Mouse (Mus musculus): ENCODE data around the gene Rph3al. TPM values are rescaled to one million over a fixed set of nuclear protein-coding genes. Genes with fewer than 3 reads are reported as not detected.

Gene Rph3al
- total and polyA plus RNA-seq, 3 experiments, result not detected

- no peak for TF ChIP-seq CTCF (IDR thresholded peaks at IDR 0.05; ENCODE audit: low read depth, low read length)
- no peak for TF ChIP-seq GATA2 (IDR thresholded peaks at IDR 0.05; ENCODE audit: borderline replicate concordance, low read depth, low read length)
- no peak for TF ChIP-seq GATA1 (IDR thresholded peaks at IDR 0.05; ENCODE audit: borderline replicate concordance, low read length)
- TF ChIP-seq POLR2AphosphoS5 (IDR thresholded peaks at IDR 0.05; ENCODE audit: insufficient replicate concordance, low read depth, low read length), result no peak
- Histone ChIP-seq H3K4me3 (ENCODE audit: low read depth, low read length) (no peak overlapping the region), H3K9me3 (replicated peaks) (peaks cover 5% of the 10 kb centered on the region), H3K36me3 (replicated peaks) (no peaks in the 10 kb centered on the region), H3K27me3 (ENCODE audit: insufficient read depth, low read length) (peaks cover 21% of the 10 kb centered on the region), H3K4me1 (ENCODE audit: insufficient read depth, low read depth, low read length) (no peaks in the 10 kb centered on the region)
- DNase-seq (ENCODE audit: low spot score) (no peak), ATAC-seq (ENCODE audit: extremely low read depth, insufficient number of reproducible peaks, low FRiP score, poor library complexity, severe bottlenecking) (no peak)
Observed at GRCm38 (mm10) chr11:75899676-75900075, 38.6 kb downstream of the Rph3al start.

GRCm38 (mm10) chr11:75898532-75898931 is 39.7 kb downstream of the Rph3al start:
- Histone ChIP-seq H3K4me1 (ENCODE audit: insufficient read depth, low read depth, low read length) (no peaks in the 10 kb centered on the region), H3K4me3 (ENCODE audit: low read depth, low read length) (no peak overlapping the region), H3K9me3 (replicated peaks) (peaks cover 3% of the 10 kb centered on the region), H3K27me3 (ENCODE audit: insufficient read depth, low read length) (peaks cover 27% of the 10 kb centered on the region), H3K36me3 (replicated peaks) (no peaks in the 10 kb centered on the region)
- TF ChIP-seq POLR2AphosphoS5 (IDR thresholded peaks at IDR 0.05; ENCODE audit: insufficient replicate concordance, low read depth, low read length) (no peak), CTCF (IDR thresholded peaks at IDR 0.05; ENCODE audit: low read depth, low read length) (no peak), TAL1 (conservative IDR thresholded peaks at IDR 0.05; ENCODE audit: low read depth, low read length) (no peak), GATA1 (IDR thresholded peaks at IDR 0.05; ENCODE audit: borderline replicate concordance, low read length) (no peak), GATA2 (IDR thresholded peaks at IDR 0.05; ENCODE audit: borderline replicate concordance, low read depth, low read length) (no peak)
- no peak for DNase-seq (ENCODE audit: low spot score)
- no peak for ATAC-seq (ENCODE audit: extremely low read depth, insufficient number of reproducible peaks, low FRiP score, poor library complexity, severe bottlenecking)

- no peaks in the 10 kb centered on the region for H3K9me3 ChIP-seq (replicated peaks)
- no peaks in the 10 kb centered on the region for H3K4me1 ChIP-seq (ENCODE audit: insufficient read depth, low read depth, low read length)
- H3K4me3 ChIP-seq (ENCODE audit: low read depth, low read length), result no peak overlapping the region
- H3K36me3 ChIP-seq (replicated peaks), result no peaks in the 10 kb centered on the region
- DNase-seq (ENCODE audit: low spot score) (no peak), ATAC-seq (ENCODE audit: extremely low read depth, insufficient number of reproducible peaks, low FRiP score, poor library complexity, severe bottlenecking) (no peak)
- TF ChIP-seq TAL1 (conservative IDR thresholded peaks at IDR 0.05; ENCODE audit: low read depth, low read length) (no peak), CTCF (IDR thresholded peaks at IDR 0.05; ENCODE audit: low read depth, low read length) (no peak)
- H3K27me3 ChIP-seq (ENCODE audit: insufficient read depth, low read length), result peaks cover 48% of the 10 kb centered on the region
Observed at GRCm38 (mm10) chr11:75894791-75895420, 43.3 kb downstream of the Rph3al start.

- Histone ChIP-seq H3K4me1 (ENCODE audit: insufficient read depth, low read depth, low read length) (no peaks in the 10 kb centered on the region), H3K36me3 (replicated peaks) (no peaks in the 10 kb centered on the region), H3K27me3 (ENCODE audit: insufficient read depth, low read length) (peaks cover 52% of the 10 kb centered on the region), H3K9me3 (replicated peaks) (no peaks in the 10 kb centered on the region), H3K4me3 (ENCODE audit: low read depth, low read length) (no peak overlapping the region)
- ATAC-seq (ENCODE audit: extremely low read depth, insufficient number of reproducible peaks, low FRiP score, poor library complexity, severe bottlenecking), result no peak
- DNase-seq (ENCODE audit: low spot score), result no peak
- TF ChIP-seq CTCF (IDR thresholded peaks at IDR 0.05; ENCODE audit: low read depth, low read length), result no peak
- no peak for TF ChIP-seq GATA2 (IDR thresholded peaks at IDR 0.05; ENCODE audit: borderline replicate concordance, low read depth, low read length)
- TF ChIP-seq POLR2AphosphoS5 (IDR thresholded peaks at IDR 0.05; ENCODE audit: insufficient replicate concordance, low read depth, low read length), result no peak
- no peak for TF ChIP-seq TAL1 (conservative IDR thresholded peaks at IDR 0.05; ENCODE audit: low read depth, low read length)
- no peak for TF ChIP-seq GATA1 (IDR thresholded peaks at IDR 0.05; ENCODE audit: borderline replicate concordance, low read length)
Observed at GRCm38 (mm10) chr11:75893956-75894355, 44.3 kb downstream of the Rph3al start.

GRCm38 (mm10) chr11:75887349-75887748 is 50.9 kb downstream of the Rph3al start:
- ATAC-seq (ENCODE audit: extremely low read depth, insufficient number of reproducible peaks, low FRiP score, poor library complexity, severe bottlenecking) (no peak), DNase-seq (ENCODE audit: low spot score) (no peak)

GRCm38 (mm10) chr11:75881234-75881633 is 57.0 kb downstream of the Rph3al start:
- Histone ChIP-seq H3K36me3 (replicated peaks) (no peaks in the 10 kb centered on the region), H3K4me3 (ENCODE audit: low read depth, low read length) (no peak overlapping the region), H3K4me1 (ENCODE audit: insufficient read depth, low read depth, low read length) (no peaks in the 10 kb centered on the region), H3K9me3 (replicated peaks) (no peaks in the 10 kb centered on the region), H3K27me3 (ENCODE audit: insufficient read depth, low read length) (peaks cover 15% of the 10 kb centered on the region)
- TF ChIP-seq TAL1 (conservative IDR thresholded peaks at IDR 0.05; ENCODE audit: low read depth, low read length) (no peak), GATA2 (IDR thresholded peaks at IDR 0.05; ENCODE audit: borderline replicate concordance, low read depth, low read length) (no peak), POLR2AphosphoS5 (IDR thresholded peaks at IDR 0.05; ENCODE audit: insufficient replicate concordance, low read depth, low read length) (no peak), GATA1 (IDR thresholded peaks at IDR 0.05; ENCODE audit: borderline replicate concordance, low read length) (no peak), CTCF (IDR thresholded peaks at IDR 0.05; ENCODE audit: low read depth, low read length) (no peak)
- DNase-seq (ENCODE audit: low spot score) (no peak), ATAC-seq (ENCODE audit: extremely low read depth, insufficient number of reproducible peaks, low FRiP score, poor library complexity, severe bottlenecking) (no peak)

More at GRCm38 (mm10) chr11:75887349-75887748, 50.9 kb downstream of the Rph3al start:
- H3K36me3 ChIP-seq (replicated peaks), result no peaks in the 10 kb centered on the region
- no peak overlapping the region for H3K4me3 ChIP-seq (ENCODE audit: low read depth, low read length)
- H3K27me3 ChIP-seq (ENCODE audit: insufficient read depth, low read length), result peaks cover 33% of the 10 kb centered on the region
- H3K4me1 ChIP-seq (ENCODE audit: insufficient read depth, low read depth, low read length), result no peaks in the 10 kb centered on the region
- TF ChIP-seq TAL1 (conservative IDR thresholded peaks at IDR 0.05; ENCODE audit: low read depth, low read length), result no peak
- no peak for TF ChIP-seq GATA2 (IDR thresholded peaks at IDR 0.05; ENCODE audit: borderline replicate concordance, low read depth, low read length)
- H3K9me3 ChIP-seq (replicated peaks), result no peaks in the 10 kb centered on the region

GRCm38 (mm10) chr11:75880064-75880463 is 58.2 kb downstream of the Rph3al start:
- Histone ChIP-seq H3K36me3 (replicated peaks) (no peaks in the 10 kb centered on the region), H3K4me1 (ENCODE audit: insufficient read depth, low read depth, low read length) (no peaks in the 10 kb centered on the region), H3K9me3 (replicated peaks) (no peaks in the 10 kb centered on the region), H3K27me3 (ENCODE audit: insufficient read depth, low read length) (peaks cover 19% of the 10 kb centered on the region), H3K4me3 (ENCODE audit: low read depth, low read length) (no peak overlapping the region)
- no peak for DNase-seq (ENCODE audit: low spot score)
- TF ChIP-seq GATA2 (IDR thresholded peaks at IDR 0.05; ENCODE audit: borderline replicate concordance, low read depth, low read length), result no peak
- TF ChIP-seq TAL1 (conservative IDR thresholded peaks at IDR 0.05; ENCODE audit: low read depth, low read length), result no peak
- TF ChIP-seq GATA1 (IDR thresholded peaks at IDR 0.05; ENCODE audit: borderline replicate concordance, low read length), result no peak
- TF ChIP-seq CTCF (IDR thresholded peaks at IDR 0.05; ENCODE audit: low read depth, low read length), result no peak
- no peak for TF ChIP-seq POLR2AphosphoS5 (IDR thresholded peaks at IDR 0.05; ENCODE audit: insufficient replicate concordance, low read depth, low read length)
- ATAC-seq (ENCODE audit: extremely low read depth, insufficient number of reproducible peaks, low FRiP score, poor library complexity, severe bottlenecking), result no peak
